Mouse (Mus musculus): ENCODE measurements around the gene H2-DMa. TPM values are rescaled to one million over a fixed set of nuclear protein-coding genes. Genes with fewer than 3 reads are reported as not detected.

Gene H2-DMa
- polyA plus RNA-seq, 1 experiment from 2014 or later = 13.8 TPM

- no peaks in the 10 kb centered on the region for H3K9me3 ChIP-seq (replicated peaks; ENCODE audit: control insufficient read depth, low read length)
- 52% methylated on average over 5 of the region's 5 CpGs for whole genome bisulfite sequencing
- no peaks in the 10 kb centered on the region for H3K27me3 ChIP-seq (ENCODE audit: control insufficient read depth, insufficient read depth, low read length)
- no peak overlapping the region for H3K4me2 ChIP-seq (ENCODE audit: low read depth, low read length)
- no peak overlapping the region for H3K9ac ChIP-seq (ENCODE audit: low read length)
- H3K4me3 ChIP-seq (ENCODE audit: low read length) = no peak overlapping the region
- no peaks in the 10 kb centered on the region for H3K36me3 ChIP-seq (ENCODE audit: control insufficient read depth, insufficient read depth)
- no peak overlapping the region for H3K27ac ChIP-seq (ENCODE audit: low read length)
- peaks cover 8% of the 10 kb centered on the region for H3K4me1 ChIP-seq (ENCODE audit: control insufficient read depth, insufficient read depth, low read length)
- ATAC-seq (replicated peaks; ENCODE audit: extremely low read depth, insufficient read depth, low FRiP score) = no peak
Measured at GRCm38 (mm10) chr17:34099531-34099930, 19.8 kb upstream of the H2-DMa start.

- Histone ChIP-seq H3K9ac (ENCODE audit: low read length) (no peak overlapping the region; the same call in 1 of the 2 replicates), H3K9me3 (replicated peaks; ENCODE audit: control insufficient read depth, low read length) (no peaks in the 10 kb centered on the region), H3K4me3 (ENCODE audit: low read length) (no peak overlapping the region), H3K4me2 (ENCODE audit: low read depth, low read length) (no peak overlapping the region), H3K4me1 (ENCODE audit: control insufficient read depth, insufficient read depth, low read length) (peaks cover 8% of the 10 kb centered on the region), H3K27me3 (ENCODE audit: control insufficient read depth, insufficient read depth, low read length) (no peaks in the 10 kb centered on the region), H3K36me3 (ENCODE audit: control insufficient read depth, insufficient read depth) (no peaks in the 10 kb centered on the region), H3K27ac (ENCODE audit: low read length) (no peak overlapping the region)
- ATAC-seq (replicated peaks; ENCODE audit: extremely low read depth, insufficient read depth, low FRiP score) = 0 out of 2 replicates have a peak, but pooled peaks have one; percentile 7
- 25% methylated on average over 5 of the region's 5 CpGs for WGBS
Measured at GRCm38 (mm10) chr17:34101185-34101584, 18.2 kb upstream of the H2-DMa start.

- ATAC-seq (replicated peaks; ENCODE audit: extremely low read depth, insufficient read depth, low FRiP score) = peak; percentile 66
- WGBS = 7% methylated on average over 12 of the region's 12 CpGs
- H3K4me2 ChIP-seq (ENCODE audit: low read depth, low read length) = peak overlapping the region; percentile 58
- no peak overlapping the region for H3K27ac ChIP-seq (ENCODE audit: low read length)
- H3K27me3 ChIP-seq (ENCODE audit: control insufficient read depth, insufficient read depth, low read length) = no peaks in the 10 kb centered on the region
- H3K9ac ChIP-seq (ENCODE audit: low read length) = peak overlapping the region; percentile 48; the same call in 1 of the 2 replicates
- H3K36me3 ChIP-seq (ENCODE audit: control insufficient read depth, insufficient read depth) = no peaks in the 10 kb centered on the region
- H3K9me3 ChIP-seq (replicated peaks; ENCODE audit: control insufficient read depth, low read length) = no peaks in the 10 kb centered on the region
- H3K4me3 ChIP-seq (ENCODE audit: low read length) = peak overlapping the region; percentile 38
- H3K4me1 ChIP-seq (ENCODE audit: control insufficient read depth, insufficient read depth, low read length) = peaks cover 8% of the 10 kb centered on the region
Measured at GRCm38 (mm10) chr17:34101604-34102032, 17.7 kb upstream of the H2-DMa start.

- Histone ChIP-seq H3K4me1 (ENCODE audit: control insufficient read depth, insufficient read depth, low read length) (peaks cover 8% of the 10 kb centered on the region), H3K9me3 (replicated peaks; ENCODE audit: control insufficient read depth, low read length) (no peaks in the 10 kb centered on the region), H3K9ac (ENCODE audit: low read length) (no peak overlapping the region), H3K4me2 (ENCODE audit: low read depth, low read length) (no peak overlapping the region), H3K36me3 (ENCODE audit: control insufficient read depth, insufficient read depth) (no peaks in the 10 kb centered on the region), H3K27me3 (ENCODE audit: control insufficient read depth, insufficient read depth, low read length) (no peaks in the 10 kb centered on the region), H3K4me3 (ENCODE audit: low read length) (no peak overlapping the region), H3K27ac (ENCODE audit: low read length) (no peak overlapping the region)
- WGBS = 68% methylated on average over 6 of the region's 6 CpGs
- ATAC-seq (replicated peaks; ENCODE audit: extremely low read depth, insufficient read depth, low FRiP score) = no peak
Measured at GRCm38 (mm10) chr17:34102831-34103230, 16.5 kb upstream of the H2-DMa start.

- WGBS = 83% methylated on average over 9 of the region's 9 CpGs
- Histone ChIP-seq H3K4me3 (ENCODE audit: low read length) (no peak overlapping the region), H3K27ac (ENCODE audit: low read length) (no peak overlapping the region), H3K9ac (ENCODE audit: low read length) (no peak overlapping the region), H3K27me3 (ENCODE audit: control insufficient read depth, insufficient read depth, low read length) (no peaks in the 10 kb centered on the region), H3K9me3 (replicated peaks; ENCODE audit: control insufficient read depth, low read length) (no peaks in the 10 kb centered on the region), H3K4me1 (ENCODE audit: control insufficient read depth, insufficient read depth, low read length) (no peaks in the 10 kb centered on the region), H3K4me2 (ENCODE audit: low read depth, low read length) (no peak overlapping the region), H3K36me3 (ENCODE audit: control insufficient read depth, insufficient read depth) (no peaks in the 10 kb centered on the region)
- ATAC-seq (replicated peaks; ENCODE audit: extremely low read depth, insufficient read depth, low FRiP score) = no peak
Measured at GRCm38 (mm10) chr17:34104804-34105203, 14.5 kb upstream of the H2-DMa start.

- WGBS = 80% methylated on average over 7 of the region's 7 CpGs
- Histone ChIP-seq H3K4me1 (ENCODE audit: control insufficient read depth, insufficient read depth, low read length) (no peaks in the 10 kb centered on the region), H3K9ac (ENCODE audit: low read length) (no peak overlapping the region), H3K4me3 (ENCODE audit: low read length) (no peak overlapping the region), H3K9me3 (replicated peaks; ENCODE audit: control insufficient read depth, low read length) (no peaks in the 10 kb centered on the region), H3K4me2 (ENCODE audit: low read depth, low read length) (no peak overlapping the region), H3K27me3 (ENCODE audit: control insufficient read depth, insufficient read depth, low read length) (no peaks in the 10 kb centered on the region), H3K27ac (ENCODE audit: low read length) (no peak overlapping the region), H3K36me3 (ENCODE audit: control insufficient read depth, insufficient read depth) (peaks cover 4% of the 10 kb centered on the region)
- ATAC-seq (replicated peaks; ENCODE audit: extremely low read depth, insufficient read depth, low FRiP score) = no peak
Measured at GRCm38 (mm10) chr17:34106555-34106954, 12.8 kb upstream of the H2-DMa start.

GRCm38 (mm10) chr17:34107109-34107867, 12.1 kb upstream of the H2-DMa start:
- Histone ChIP-seq H3K27me3 (ENCODE audit: control insufficient read depth, insufficient read depth, low read length) (no peaks in the 10 kb centered on the region), H3K9ac (ENCODE audit: low read length) (no peak overlapping the region), H3K4me1 (ENCODE audit: control insufficient read depth, insufficient read depth, low read length) (no peaks in the 10 kb centered on the region), H3K4me2 (ENCODE audit: low read depth, low read length) (no peak overlapping the region), H3K9me3 (replicated peaks; ENCODE audit: control insufficient read depth, low read length) (no peaks in the 10 kb centered on the region), H3K4me3 (ENCODE audit: low read length) (no peak overlapping the region), H3K36me3 (ENCODE audit: control insufficient read depth, insufficient read depth) (peaks cover 11% of the 10 kb centered on the region), H3K27ac (ENCODE audit: low read length) (no peak overlapping the region)
- no peak for ATAC-seq (replicated peaks; ENCODE audit: extremely low read depth, insufficient read depth, low FRiP score)
- 77% methylated on average over 7 of the region's 7 CpGs for WGBS

GRCm38 (mm10) chr17:34108460-34108859, 10.9 kb upstream of the H2-DMa start:
- Histone ChIP-seq H3K27ac (ENCODE audit: low read length) (no peak overlapping the region), H3K9me3 (replicated peaks; ENCODE audit: control insufficient read depth, low read length) (no peaks in the 10 kb centered on the region), H3K36me3 (ENCODE audit: control insufficient read depth, insufficient read depth) (peaks cover 23% of the 10 kb centered on the region), H3K4me2 (ENCODE audit: low read depth, low read length) (no peak overlapping the region), H3K9ac (ENCODE audit: low read length) (no peak overlapping the region), H3K4me3 (ENCODE audit: low read length) (no peak overlapping the region), H3K27me3 (ENCODE audit: control insufficient read depth, insufficient read depth, low read length) (no peaks in the 10 kb centered on the region), H3K4me1 (ENCODE audit: control insufficient read depth, insufficient read depth, low read length) (no peaks in the 10 kb centered on the region)
- 87% methylated on average over 5 of the region's 6 CpGs for WGBS
- no peak for ATAC-seq (replicated peaks; ENCODE audit: extremely low read depth, insufficient read depth, low FRiP score)

- H3K36me3 ChIP-seq (ENCODE audit: control insufficient read depth, insufficient read depth) = peaks cover 30% of the 10 kb centered on the region
- H3K4me1 ChIP-seq (ENCODE audit: control insufficient read depth, insufficient read depth, low read length) = no peaks in the 10 kb centered on the region
- H3K9me3 ChIP-seq (replicated peaks; ENCODE audit: control insufficient read depth, low read length) = no peaks in the 10 kb centered on the region
- H3K27me3 ChIP-seq (ENCODE audit: control insufficient read depth, insufficient read depth, low read length) = no peaks in the 10 kb centered on the region
- H3K4me2 ChIP-seq (ENCODE audit: low read depth, low read length) = no peak overlapping the region
- H3K9ac ChIP-seq (ENCODE audit: low read length) = no peak overlapping the region
- no peak overlapping the region for H3K4me3 ChIP-seq (ENCODE audit: low read length)
- WGBS = 78% methylated on average over 14 of the region's 14 CpGs
- no peak for ATAC-seq (replicated peaks; ENCODE audit: extremely low read depth, insufficient read depth, low FRiP score)
- no peak overlapping the region for H3K27ac ChIP-seq (ENCODE audit: low read length)
Measured at GRCm38 (mm10) chr17:34109038-34109805, 10.1 kb upstream of the H2-DMa start.

Data from heart, embryonic 16.5 days (tissue).